Mouse (Mus musculus) midbrain, postnatal 0 days (tissue): ENCODE data around the gene Sft2d2. TPM values are rescaled to one million over a fixed set of nuclear protein-coding genes. Genes with fewer than 3 reads are reported as not detected.

ENCODE experiments used
- ATAC-seq: fragments of 200-750 bp; cut with Nextera tagmentation; 2 replicates; pipeline ENCODE4 v1.8.0; 2017; ENCODE audit warnings: moderate number of reproducible peaks, mild to moderate bottlenecking, moderate TSS enrichment, moderate library complexity; ENCODE audit not compliant: low FRiP score
- DNase-seq: peaks from one replicate; pipeline ENCODE4 v3.0.0-alpha.2; 2015; ENCODE audit warnings: low spot score
- H3K27ac ChIP-seq: fragments of 300-500 bp; sonication (generic); 2 replicates; pipeline ENCODE4 v1.5.1; 2014; ENCODE audit warnings: low read depth, mild to moderate bottlenecking, low read length, mixed read lengths
- H3K27me3 ChIP-seq: fragments of 300-500 bp; sonication (generic); 2 replicates; pipeline ENCODE4 v1.6.1; 2014; ENCODE audit warnings: low read length, control low read depth, mixed read lengths; ENCODE audit not compliant: insufficient read depth
- H3K36me3 ChIP-seq: fragments of 300-500 bp; sonication (generic); 2 replicates; pipeline ENCODE4 v1.6.1; 2014; ENCODE audit warnings: low read length, control low read depth, mixed read lengths; ENCODE audit not compliant: insufficient read depth
- H3K4me1 ChIP-seq: fragments of 300-500 bp; sonication (generic); 2 replicates; pipeline ENCODE4 v1.6.1; 2014; ENCODE audit warnings: mild to moderate bottlenecking, control low read depth, antibody characterized with exemption, low read length, mixed read lengths; ENCODE audit not compliant: insufficient read depth
- H3K4me2 ChIP-seq: fragments of 300-500 bp; sonication (generic); 2 replicates; pipeline ENCODE4 v1.6.1; 2014; ENCODE audit warnings: low read depth, mild to moderate bottlenecking, low read length, mixed read lengths; ENCODE audit not compliant: poor library complexity, severe bottlenecking
- H3K4me3 ChIP-seq: fragments of 300-500 bp; sonication (generic); 2 replicates; pipeline ENCODE4 v1.5.1; 2014; ENCODE audit warnings: low read depth, mild to moderate bottlenecking, low read length, moderate library complexity
- H3K9ac ChIP-seq: fragments of 300-500 bp; sonication (generic); replicated peaks from 2 replicates; pipeline ENCODE4 v1.6.1; 2014; ENCODE audit warnings: mild to moderate bottlenecking, low read length, moderate library complexity, mixed read lengths; ENCODE audit not compliant: poor library complexity, severe bottlenecking
- H3K9me3 ChIP-seq: fragments of 300-500 bp; sonication (generic); 2 replicates; pipeline ENCODE4 v1.6.1; 2016; ENCODE audit warnings: low read length, control low read depth
- CTCF ChIP-seq: IDR thresholded peaks from 2 replicates; pipeline ENCODE4 v1.5.1; 2016; ENCODE audit warnings: antibody characterized with exemption, mild to moderate bottlenecking
- WGBS: fragments of 180-500 bp; shearing (Covaris S2); extraction: QIAGEN DNeasy Blood & Tissue Kit; methylation state at CpG from one replicate; pipeline ENCODE4 v1.1.7; 2014; 5-methylcytosine and 5-hydroxymethylcytosine counted together
- polyA plus RNA-seq: library from polyadenylated mRNA; unstranded; fragments of >200 nt; fragmentation: Nextera tagmentation; extraction: Ambion mirVana; gene quantifications from 2 replicates; pipeline ENCODE4 v1.2.1, GENCODE M21; 2015
- total RNA-seq: library from RNA; depleted of rRNA; stranded (reverse); fragments of >200 nt; gene quantifications from 2 replicates; pipeline ENCODE4 v1.2.3, GENCODE M21; 2014; rRNA removed

Sft2d2 gene
- total RNA-seq (10.5 and 11.0 TPM in 2 replicates), polyA plus RNA-seq (3.8 and 5.1 TPM in 2 replicates)

- under 1% methylated on average over 68 of the region's 69 CpGs for WGBS
These were observed at the start of gene Sft2d2 for GRCm38 (mm10) chr1:165193880-165194661. TSS of gene Sft2d2 (minus strand) at chr1:165194438.

DNA sequence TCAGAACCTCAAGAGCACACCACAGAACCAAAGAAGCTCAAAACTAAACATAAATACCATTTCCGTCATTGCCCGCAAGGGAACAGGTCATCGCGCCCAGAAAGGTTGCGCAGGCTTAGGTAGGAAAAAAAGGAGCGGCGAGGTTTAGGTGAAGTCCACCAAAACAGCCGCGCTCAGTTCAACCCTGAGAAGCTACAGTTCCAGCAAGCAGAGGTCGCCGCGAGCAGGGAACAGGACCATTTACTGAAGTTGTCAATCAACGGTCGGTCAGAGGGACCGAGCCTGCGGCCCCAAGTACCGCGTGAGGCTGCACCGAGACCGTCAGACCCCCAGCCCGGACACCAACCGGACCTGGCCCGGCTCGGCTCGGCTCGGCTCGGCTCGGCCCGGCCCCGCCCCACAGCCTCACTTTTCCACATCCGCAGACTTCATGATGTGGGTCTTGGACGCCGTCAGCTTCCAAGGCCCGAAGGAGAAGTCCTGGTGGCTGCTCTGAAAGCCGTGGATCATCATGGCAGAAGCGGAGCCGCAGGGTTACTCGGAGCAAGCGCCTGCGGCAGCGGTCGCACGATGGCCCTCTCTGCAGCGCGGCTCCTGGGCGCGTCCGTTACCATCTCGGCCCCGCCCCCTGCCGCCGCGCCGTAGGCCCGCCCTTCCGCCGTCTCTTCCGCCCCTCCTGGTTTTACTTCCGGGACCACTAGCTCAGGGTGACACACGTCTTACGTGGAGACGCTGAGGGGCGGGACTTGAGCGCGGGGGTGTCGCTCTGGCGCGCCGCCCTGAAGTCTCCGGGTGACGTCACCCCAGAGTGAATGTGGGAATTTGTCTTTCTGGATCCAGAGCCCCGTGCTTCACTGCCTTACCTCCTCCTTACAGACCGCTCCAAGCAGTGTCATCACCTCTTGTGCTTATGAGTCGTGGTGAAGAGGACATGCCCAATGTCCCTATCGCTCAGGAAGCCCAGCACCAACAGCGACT, 42.4 kb upstream of the Sft2d2 start, which contains the start of gene Tiprl:
Gene Tiprl (minus strand): TSS at position 676 of the 978 bp plus-strand sequence.
- Histone ChIP-seq H3K9ac (peak within 1 kb of the TSS; percentile 78), H3K4me1 (peaks cover 3% of the 10 kb centered on the region; the same call in 1 of the 2 replicates), H3K4me2 (peak within 1 kb of the TSS; percentile 84), H3K27me3 (no peaks in the 10 kb centered on the region), H3K36me3 (no peaks in the 10 kb centered on the region), H3K4me3 (peak within 1 kb of the TSS; percentile 74), H3K9me3 (no peaks in the 10 kb centered on the region), H3K27ac (peak within 1 kb of the TSS; percentile 93)
- under 1% methylated on average over 67 of the region's 76 CpGs for WGBS
- peak; percentile 97 for DNase-seq
- peak; percentile 99 for ATAC-seq
- TF ChIP-seq CTCF = peak; percentile 38

More at GRCm38 (mm10) chr1:165193880-165194661, at the start of gene Sft2d2:
- Histone ChIP-seq H3K4me2 (peak within 1 kb of the TSS; percentile 97), H3K4me1 (no peaks in the 10 kb centered on the region), H3K4me3 (peak within 1 kb of the TSS; percentile 67), H3K27ac (peak within 1 kb of the TSS; percentile 55; the same call in 1 of the 2 replicates), H3K36me3 (no peaks in the 10 kb centered on the region), H3K9me3 (no peaks in the 10 kb centered on the region), H3K9ac (peak within 1 kb of the TSS; percentile 52), H3K27me3 (no peaks in the 10 kb centered on the region)
- ATAC-seq (peak; percentile 90), DNase-seq (peak; percentile 82)
- TF ChIP-seq CTCF = peak; percentile 52

GRCm38 (mm10) chr1:165235846-165236245, 41.6 kb upstream of the Sft2d2 start:
- ATAC-seq (no peak), DNase-seq (no peak)
- TF ChIP-seq CTCF = no peak
- Histone ChIP-seq H3K4me1 (peaks cover 3% of the 10 kb centered on the region; the same call in 1 of the 2 replicates), H3K9ac (peak overlapping the region; percentile 78), H3K36me3 (no peaks in the 10 kb centered on the region), H3K9me3 (no peaks in the 10 kb centered on the region), H3K27ac (peak overlapping the region; percentile 93), H3K4me3 (peak overlapping the region; percentile 74), H3K4me2 (peak overlapping the region; percentile 84), H3K27me3 (no peaks in the 10 kb centered on the region)
- WGBS = 9% methylated on average over 10 of the region's 10 CpGs

DNA sequence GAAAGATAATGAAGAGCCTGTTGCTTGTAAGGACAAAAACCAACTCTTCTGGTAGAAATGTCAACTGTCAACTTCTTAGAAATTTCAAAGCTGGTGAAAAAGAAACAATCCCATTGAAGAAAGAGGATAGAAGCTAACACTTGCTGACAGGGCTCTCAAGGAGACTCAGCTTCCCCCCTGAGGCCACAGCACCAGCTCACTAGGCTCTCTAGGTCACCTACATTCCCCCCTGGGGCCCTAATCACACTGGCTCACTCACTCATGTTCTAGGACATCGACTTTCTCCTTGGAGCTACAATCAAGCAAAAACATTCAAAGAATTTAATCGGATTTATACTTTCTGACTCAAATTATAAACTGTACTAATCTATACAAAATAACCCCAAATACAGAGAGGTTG, 39.6 kb upstream of the Sft2d2 start:
- no peak for TF ChIP-seq CTCF
- Histone ChIP-seq H3K27ac (no peak overlapping the region), H3K27me3 (no peaks in the 10 kb centered on the region), H3K36me3 (no peaks in the 10 kb centered on the region), H3K9me3 (no peaks in the 10 kb centered on the region), H3K4me2 (no peak overlapping the region), H3K4me1 (peaks cover 3% of the 10 kb centered on the region; the same call in 1 of the 2 replicates), H3K9ac (no peak overlapping the region), H3K4me3 (no peak overlapping the region)
- DNase-seq (no peak), ATAC-seq (no peak)
- WGBS = 86% methylated on average over 2 of the region's 2 CpGs

DNA sequence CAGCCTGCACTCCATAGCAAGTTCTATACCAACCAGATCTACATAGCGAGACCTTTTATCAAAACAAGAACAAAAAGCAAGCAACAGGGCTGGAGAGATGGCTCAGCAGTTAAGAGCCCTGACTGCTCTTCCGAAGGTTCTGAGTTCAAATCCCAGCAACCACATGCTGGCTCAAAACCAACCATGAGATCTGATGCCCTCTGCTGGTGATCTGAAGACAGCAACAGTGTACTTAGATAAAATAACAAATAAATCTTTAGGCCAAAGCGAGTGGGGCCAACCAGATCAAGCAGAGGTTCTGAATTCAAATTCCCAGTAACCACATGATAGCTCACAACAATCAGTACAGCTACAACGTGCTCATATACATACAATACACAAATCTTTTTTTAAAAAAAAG, 36.5 kb upstream of the Sft2d2 start:
- Histone ChIP-seq H3K4me3 (no peak overlapping the region), H3K4me2 (no peak overlapping the region), H3K27me3 (no peaks in the 10 kb centered on the region), H3K9ac (no peak overlapping the region), H3K9me3 (no peaks in the 10 kb centered on the region), H3K36me3 (peaks cover 5% of the 10 kb centered on the region; the same call in 1 of the 2 replicates), H3K27ac (no peak overlapping the region), H3K4me1 (peaks cover 3% of the 10 kb centered on the region; the same call in 1 of the 2 replicates)
- TF ChIP-seq CTCF = peak; percentile 38
- ATAC-seq = no peak
- no peak for DNase-seq
- WGBS = 95% methylated on average over 4 of the region's 4 CpGs
